Mouse (Mus musculus) kidney, adult 11 months (tissue): ENCODE data around the gene Osbpl9.

ENCODE experiments used
- DNase-seq: peaks from one replicate; pipeline ENCODE4 v3.0.0; 2022

Osbpl9 gene

GRCm38 (mm10) chr4:109204416-109204815 lies 2.3 kb upstream of the Osbpl9 start:
- DNase-seq: no peak

DNA sequence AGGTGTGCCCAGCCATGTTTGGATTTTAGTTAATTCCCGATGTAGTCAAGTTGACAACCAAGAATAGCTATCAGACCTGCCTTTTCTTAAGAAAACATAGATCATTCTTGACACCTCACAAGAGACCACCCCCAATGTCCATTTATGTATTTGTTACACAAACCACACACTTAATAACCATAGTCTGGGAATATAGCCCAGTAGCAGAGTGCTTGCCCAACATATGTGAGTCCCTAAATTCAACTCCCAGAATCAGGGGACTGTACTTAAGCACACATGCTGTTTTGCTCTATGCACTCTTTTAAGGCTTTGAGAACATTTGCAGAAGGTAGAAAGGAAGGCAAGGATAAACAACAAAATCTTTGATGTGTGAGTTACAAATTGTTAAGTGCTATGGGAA lies 1.9 kb upstream of the Osbpl9 start:
- DNase-seq: no peak

GRCm38 (mm10) chr4:109199069-109199468 lies 3.0 kb downstream of the Osbpl9 start:
- DNase-seq: no peak

DNA sequence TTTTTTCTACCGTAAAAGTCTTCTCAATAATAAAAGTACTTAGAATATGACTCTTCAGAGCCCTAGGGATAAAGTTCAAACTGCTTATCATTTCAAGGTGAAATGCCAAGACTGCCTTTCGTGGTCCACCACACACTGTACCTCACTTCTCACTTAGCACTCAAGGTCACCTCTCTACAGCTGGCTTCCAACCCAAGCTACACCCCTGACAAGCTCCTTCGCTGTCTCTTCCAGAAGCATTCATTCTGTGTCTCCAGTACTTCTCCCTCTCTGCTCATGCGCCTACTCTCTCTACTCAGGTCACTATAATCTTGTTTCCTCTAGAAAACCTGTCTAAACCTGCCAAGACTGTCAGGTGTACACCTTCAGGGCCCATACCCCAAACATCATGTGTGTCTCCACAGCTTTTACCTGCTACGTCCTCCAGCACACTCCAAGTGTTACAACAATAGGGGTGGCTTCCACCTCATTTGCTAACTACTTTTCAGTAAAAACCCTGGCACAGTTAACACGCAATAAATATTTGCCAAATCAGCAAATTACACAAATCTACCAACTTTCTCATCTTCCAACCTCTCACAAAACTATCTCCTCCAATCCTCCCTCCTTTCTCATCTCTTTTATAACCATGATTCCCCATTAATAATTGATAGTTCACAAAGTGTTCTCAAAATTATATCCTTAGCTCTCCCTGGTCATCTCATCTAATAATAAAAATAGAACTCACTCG lies 6.0 kb downstream of the Osbpl9 start:
- peak; percentile 21 for DNase-seq

DNA sequence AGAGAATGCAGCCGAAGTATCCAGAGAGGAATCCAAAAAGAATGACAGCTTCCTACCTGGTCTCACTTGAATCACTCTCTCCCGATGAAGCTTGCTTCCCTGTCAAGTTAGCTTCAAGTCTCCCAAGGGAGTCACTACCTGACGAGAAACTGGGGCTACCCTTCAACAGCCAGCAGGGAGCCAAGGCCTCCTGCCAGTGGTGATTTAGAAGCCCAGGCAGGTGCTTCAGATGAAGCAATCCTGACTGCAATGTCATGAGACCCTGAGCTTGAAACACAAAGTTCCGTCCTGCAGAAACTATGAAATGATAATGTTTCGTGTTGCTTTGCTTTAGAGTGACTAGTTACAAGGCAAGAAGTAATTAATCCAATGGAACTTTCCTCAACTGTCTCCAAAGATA lies 8.2 kb downstream of the Osbpl9 start:
- no peak for DNase-seq

DNA sequence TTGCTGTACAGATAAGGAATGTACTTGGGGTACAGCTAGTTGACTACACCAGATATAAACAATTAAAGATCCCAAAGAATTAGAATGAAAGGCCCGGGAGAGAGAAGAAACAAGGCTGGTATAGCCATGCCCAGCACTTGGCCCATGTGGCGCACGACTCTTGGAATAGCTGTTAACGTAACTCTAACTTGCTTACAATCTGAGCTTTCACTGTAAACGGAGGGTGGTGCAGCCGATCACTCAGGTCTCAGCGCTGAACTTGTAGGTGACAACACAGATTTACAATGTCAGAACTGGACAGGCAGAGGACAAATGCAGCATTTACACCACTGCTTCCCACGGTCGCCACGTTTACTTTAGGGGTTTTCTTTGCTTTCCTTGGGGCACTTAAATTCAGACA lies 10.5 kb downstream of the Osbpl9 start:
- no peak for DNase-seq

DNA sequence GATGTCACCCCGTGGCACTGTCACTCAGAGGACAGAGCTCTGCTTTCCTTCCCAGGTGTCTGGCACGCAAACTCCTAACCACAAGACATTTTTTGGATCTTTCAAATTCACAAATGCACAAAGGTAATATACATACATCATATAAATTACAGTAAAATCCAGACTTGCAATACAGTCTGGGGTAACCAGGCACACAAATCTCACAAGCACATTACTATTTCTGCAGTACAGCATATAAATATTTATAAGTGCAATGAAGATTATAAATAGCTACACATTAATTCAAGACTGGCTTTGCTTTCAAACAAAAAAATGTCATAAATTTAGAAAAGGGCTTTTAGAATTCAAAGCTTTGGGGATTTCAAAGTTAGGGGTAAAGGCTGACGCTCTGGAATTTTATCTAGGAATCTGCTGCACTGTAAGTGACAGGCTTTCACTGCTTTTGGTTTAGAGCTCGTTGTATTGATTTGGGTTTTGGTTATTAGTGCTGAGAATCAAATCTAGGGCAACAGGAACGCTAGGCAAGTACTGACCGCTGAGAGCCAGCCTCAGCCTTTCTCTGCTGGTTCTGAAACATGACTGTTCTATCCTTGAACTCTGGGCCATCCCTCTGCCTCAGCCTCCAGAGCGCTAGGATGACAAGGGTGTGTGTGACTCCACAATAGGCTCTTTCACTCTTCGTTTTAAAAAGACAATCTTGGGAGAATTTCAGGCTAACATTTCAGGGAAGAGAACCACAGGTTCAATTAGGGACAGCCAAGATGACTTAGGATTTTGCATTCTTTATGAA lies 16.3 kb downstream of the Osbpl9 start:
- no peak for DNase-seq

DNA sequence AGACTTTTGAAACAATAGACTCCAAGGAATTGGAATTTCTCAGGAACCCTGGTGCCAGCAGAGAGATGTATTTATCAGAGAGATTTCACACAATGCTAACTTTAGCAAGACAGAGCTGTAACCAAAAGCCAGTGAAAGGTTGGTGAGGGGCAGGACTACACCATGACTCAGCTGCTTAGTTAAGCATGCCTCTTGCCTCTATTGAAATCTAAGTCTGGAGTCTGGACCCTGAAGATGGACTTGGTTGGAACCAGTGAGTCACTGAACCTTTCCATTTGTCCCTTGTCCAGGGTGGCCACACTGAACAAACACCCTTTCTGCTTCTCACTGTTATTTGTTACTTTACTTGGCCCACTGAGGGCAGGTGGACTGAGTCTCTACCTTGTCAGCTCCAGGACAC lies 26.4 kb downstream of the Osbpl9 start:
- no peak for DNase-seq

- no peak for DNase-seq
Measured at GRCm38 (mm10) chr4:109173775-109174440, 28.2 kb downstream of the Osbpl9 start.

- no peak for DNase-seq
Measured at GRCm38 (mm10) chr4:109173369-109173768, 28.7 kb downstream of the Osbpl9 start.

- DNase-seq: peak; percentile 75
Measured at GRCm38 (mm10) chr4:109165521-109166173, 36.4 kb downstream of the Osbpl9 start.

DNA sequence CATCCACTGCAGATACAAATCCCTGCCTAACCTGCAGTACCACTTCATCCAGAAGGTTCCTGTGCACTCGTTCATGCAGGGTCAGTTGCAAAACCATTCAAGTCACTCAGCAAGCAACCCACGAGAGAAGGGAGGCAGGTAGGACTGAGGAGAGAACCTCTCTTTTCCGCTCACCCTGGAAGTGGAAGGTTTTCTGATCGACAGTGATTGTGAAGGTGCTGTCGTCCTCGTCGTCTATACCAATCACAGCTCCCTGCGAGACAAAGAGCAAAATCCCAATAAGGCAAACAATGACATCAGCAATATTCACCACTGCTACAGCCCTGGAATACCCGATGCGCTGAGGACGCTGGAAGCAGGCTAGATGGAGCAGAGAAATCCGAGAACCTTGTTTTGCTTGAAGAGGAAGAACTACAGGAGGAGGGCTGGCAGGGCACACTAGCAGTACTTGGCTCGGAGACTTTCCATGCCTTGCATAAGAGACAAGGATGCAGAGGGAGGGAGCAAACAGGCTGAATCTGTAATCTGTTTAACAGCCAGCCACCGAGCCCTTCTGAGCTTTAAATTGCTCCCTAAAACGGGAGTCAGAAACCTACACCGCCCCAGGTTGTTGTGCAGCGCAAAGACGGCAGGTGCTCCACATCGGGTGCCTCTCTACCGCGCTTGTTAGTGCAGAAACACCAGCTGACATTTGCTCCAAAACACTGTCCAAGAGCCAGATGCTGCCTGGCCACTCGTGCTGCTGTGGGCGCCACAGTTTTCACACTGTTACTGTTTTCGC lies 45.4 kb downstream of the Osbpl9 start:
- peak; percentile 15 for DNase-seq

DNA sequence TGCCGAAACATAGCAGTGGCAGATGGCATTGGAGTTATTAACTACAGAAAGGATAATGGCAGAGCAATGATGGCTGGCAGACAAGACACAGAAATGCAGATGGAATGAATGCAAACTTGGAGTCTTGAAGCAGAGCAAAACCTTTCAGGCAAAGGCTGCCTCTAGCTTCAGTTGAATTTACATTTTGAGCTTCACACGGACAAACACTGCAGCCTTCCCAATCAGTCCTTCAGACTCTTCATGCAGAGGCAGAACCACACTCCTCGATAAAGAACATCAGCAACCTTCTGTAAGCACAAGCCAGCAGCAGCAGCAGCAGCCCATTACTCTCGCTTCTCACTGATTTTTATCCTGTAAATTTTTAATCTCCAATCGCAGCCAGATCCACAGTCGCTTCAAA lies 46.0 kb downstream of the Osbpl9 start:
- DNase-seq: no peak

GRCm38 (mm10) chr4:109150214-109150613 lies 51.9 kb downstream of the Osbpl9 start:
- DNase-seq: peak; percentile 42

GRCm38 (mm10) chr4:109149411-109149810 lies 52.7 kb downstream of the Osbpl9 start:
- DNase-seq: no peak

- DNase-seq: peak; percentile 61
Measured at GRCm38 (mm10) chr4:109147278-109148038, 54.6 kb downstream of the Osbpl9 start.

DNA sequence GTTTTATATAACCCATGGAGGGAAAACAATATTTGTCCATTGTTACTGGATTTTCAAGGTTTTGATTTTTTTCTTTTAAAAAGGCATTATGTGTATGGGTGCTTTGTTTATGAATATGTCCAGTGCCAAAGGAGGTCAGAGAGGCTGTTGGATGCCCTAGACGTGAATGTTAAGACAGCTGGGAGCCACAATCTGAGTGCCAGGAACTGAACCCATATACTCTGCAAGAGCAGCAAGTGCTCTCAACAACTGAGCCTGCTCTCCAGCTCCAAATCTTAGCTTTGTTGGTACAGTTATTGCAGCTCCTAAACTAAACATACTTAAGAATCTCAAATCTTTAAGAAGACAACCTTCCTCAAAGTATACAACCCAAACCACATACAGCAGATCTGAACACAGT lies 59.0 kb downstream of the Osbpl9 start:
- DNase-seq: no peak

DNA sequence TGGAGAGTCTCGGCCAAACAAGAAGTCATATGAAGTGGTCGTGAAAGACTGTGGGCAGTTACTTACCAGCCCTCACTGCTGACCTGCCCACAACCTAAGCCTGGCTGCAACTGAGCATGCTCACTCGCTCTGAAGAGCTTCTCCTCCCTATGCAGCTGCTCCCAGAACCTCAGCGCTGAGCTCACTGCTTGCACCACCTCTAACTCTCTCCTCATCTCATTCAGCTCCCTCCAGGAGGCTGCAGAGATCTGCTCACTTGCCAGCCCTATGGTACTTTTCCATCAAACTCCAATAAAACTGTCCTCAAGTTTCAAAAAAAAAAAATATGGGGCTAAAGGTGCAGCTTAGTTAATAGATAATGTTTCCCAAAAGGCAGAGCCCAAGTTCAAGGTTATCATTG lies 63.5 kb downstream of the Osbpl9 start:
- peak; percentile 69 for DNase-seq

DNA sequence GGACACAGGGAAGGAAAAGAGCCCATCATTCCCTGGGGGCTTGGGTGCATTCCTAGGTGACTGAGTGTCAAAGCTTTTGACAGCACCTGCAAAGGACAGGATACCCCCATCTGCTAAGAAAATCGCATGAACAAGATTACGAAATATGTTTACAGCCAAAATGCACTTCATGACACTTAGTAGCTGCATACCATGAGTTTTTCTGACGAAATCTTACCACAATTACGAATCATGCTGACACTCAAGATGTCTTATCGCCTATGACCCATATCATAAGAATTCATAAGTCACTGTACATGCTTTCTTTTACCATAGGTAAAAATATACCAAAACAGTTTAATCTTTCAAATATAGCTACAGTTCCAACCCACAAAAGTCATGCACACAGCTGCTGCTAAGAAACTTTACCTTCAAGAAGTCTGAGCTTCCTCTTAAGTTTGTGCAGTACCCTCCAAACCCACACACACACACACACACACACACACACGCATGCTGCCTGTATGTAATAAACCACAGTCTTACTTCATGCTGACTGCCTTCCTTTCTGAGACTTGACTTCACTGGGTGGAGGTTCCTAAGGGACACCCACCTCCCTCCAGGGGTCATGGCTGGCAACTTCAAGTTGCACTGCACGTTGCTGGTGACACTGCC lies 65.5 kb downstream of the Osbpl9 start:
- DNase-seq: no peak

GRCm38 (mm10) chr4:109134955-109135354 lies 67.1 kb downstream of the Osbpl9 start:
- DNase-seq: no peak

GRCm38 (mm10) chr4:109131256-109131872 lies 70.7 kb downstream of the Osbpl9 start:
- DNase-seq: no peak
